Mouse (Mus musculus) hindbrain, postnatal 0 days (tissue): ENCODE measurements around the gene Ankib1. TPM values are rescaled to one million over a fixed set of nuclear protein-coding genes. Genes with fewer than 3 reads are reported as not detected.

ENCODE experiments used
- ATAC-seq: fragments of 200-750 bp; cut with Nextera tagmentation; 2 replicates; pipeline ENCODE4 v1.8.0; 2017; ENCODE audit warnings: mild to moderate bottlenecking, moderate TSS enrichment, moderate library complexity
- DNase-seq: peaks from one replicate; pipeline ENCODE4 v3.0.0-alpha.2; 2015; ENCODE audit warnings: low spot score
- H3K27ac ChIP-seq: fragments of 300-500 bp; sonication (generic); 2 replicates; pipeline ENCODE4 v1.5.1; 2014; ENCODE audit warnings: mild to moderate bottlenecking
- H3K27me3 ChIP-seq: fragments of 300-500 bp; sonication (generic); 2 replicates; pipeline ENCODE4 v1.6.1; 2014; ENCODE audit warnings: low read length, mixed read lengths; ENCODE audit not compliant: insufficient read depth
- H3K36me3 ChIP-seq: fragments of 300-500 bp; sonication (generic); 2 replicates; pipeline ENCODE4 v1.6.1; 2014; ENCODE audit warnings: low read length, mixed read lengths; ENCODE audit not compliant: insufficient read depth
- H3K4me1 ChIP-seq: fragments of 300-500 bp; sonication (generic); 2 replicates; pipeline ENCODE4 v1.6.1; 2014; ENCODE audit warnings: antibody characterized with exemption, low read length, mixed read lengths; ENCODE audit not compliant: insufficient read depth
- H3K4me2 ChIP-seq: fragments of 300-500 bp; sonication (generic); 2 replicates; pipeline ENCODE4 v1.6.1; 2014; ENCODE audit warnings: low read depth, mild to moderate bottlenecking, low read length, moderate library complexity, mixed read lengths
- H3K4me3 ChIP-seq: fragments of 300-500 bp; sonication (generic); 2 replicates; pipeline ENCODE4 v1.5.1; 2014; ENCODE audit warnings: low read length
- H3K9ac ChIP-seq: fragments of 300-500 bp; sonication (generic); replicated peaks from 2 replicates; pipeline ENCODE4 v1.6.1; 2014; ENCODE audit warnings: mild to moderate bottlenecking, low read length, moderate library complexity, mixed read lengths
- H3K9me3 ChIP-seq: fragments of 300-500 bp; sonication (generic); 2 replicates; pipeline ENCODE4 v1.6.1; 2016; ENCODE audit warnings: low read length, mixed read lengths
- CTCF ChIP-seq: IDR thresholded peaks from 2 replicates; pipeline ENCODE4 v1.5.1; 2016; ENCODE audit warnings: antibody characterized with exemption, control low read depth, low read depth
- WGBS: fragments of 180-500 bp; shearing (Covaris S2); extraction: QIAGEN DNeasy Blood & Tissue Kit; methylation state at CpG from one replicate; pipeline ENCODE4 v1.1.7; 2014; 5-methylcytosine and 5-hydroxymethylcytosine counted together
- polyA plus RNA-seq: library from polyadenylated mRNA; unstranded; fragments of >200 nt; fragmentation: Nextera tagmentation; extraction: Ambion mirVana; gene quantifications from 2 replicates; pipeline ENCODE4 v1.2.1, GENCODE M21; 2015
- total RNA-seq: library from RNA; depleted of rRNA; stranded (reverse); fragments of >200 nt; gene quantifications from 2 replicates; pipeline ENCODE4 v1.2.3, GENCODE M21; 2014

Gene Ankib1
- total and polyA plus RNA-seq, 2 experiments from 2014 or later, result 15.1 to 43.0 TPM

DNA sequence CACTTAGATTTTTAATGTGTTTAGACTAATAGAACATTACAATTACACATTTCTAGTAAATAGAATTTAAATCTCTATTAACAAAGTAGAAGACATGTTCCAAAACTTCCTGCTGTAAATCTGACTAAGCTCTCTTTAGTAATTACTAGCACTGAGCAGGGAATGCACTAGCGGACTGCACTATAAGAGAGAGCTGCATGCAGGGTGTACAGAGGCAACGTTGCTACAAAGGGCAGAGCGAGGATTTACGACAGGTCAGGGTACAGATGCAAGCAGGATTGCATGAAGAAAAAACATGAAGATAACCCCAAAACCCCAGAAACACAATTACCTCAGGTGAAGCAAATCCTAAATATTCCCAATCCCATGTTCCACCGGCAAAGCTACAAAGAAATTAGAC lies 102.7 kb downstream of the Ankib1 start:
- ATAC-seq (no peak), DNase-seq (no peak)
- no peak overlapping the region for H3K27ac ChIP-seq
- TF ChIP-seq CTCF, result no peak
- H3K9me3 ChIP-seq, result no peaks in the 10 kb centered on the region
- H3K36me3 ChIP-seq, result peaks cover 19% of the 10 kb centered on the region; the same call in 1 of the 2 replicates
- H3K4me2 ChIP-seq, result no peak overlapping the region
- H3K4me3 ChIP-seq, result no peak overlapping the region
- no peaks in the 10 kb centered on the region for H3K4me1 ChIP-seq
- no peaks in the 10 kb centered on the region for H3K27me3 ChIP-seq
- H3K9ac ChIP-seq, result no peak overlapping the region
- 92% methylated on average over 5 of the region's 5 CpGs for WGBS

DNA sequence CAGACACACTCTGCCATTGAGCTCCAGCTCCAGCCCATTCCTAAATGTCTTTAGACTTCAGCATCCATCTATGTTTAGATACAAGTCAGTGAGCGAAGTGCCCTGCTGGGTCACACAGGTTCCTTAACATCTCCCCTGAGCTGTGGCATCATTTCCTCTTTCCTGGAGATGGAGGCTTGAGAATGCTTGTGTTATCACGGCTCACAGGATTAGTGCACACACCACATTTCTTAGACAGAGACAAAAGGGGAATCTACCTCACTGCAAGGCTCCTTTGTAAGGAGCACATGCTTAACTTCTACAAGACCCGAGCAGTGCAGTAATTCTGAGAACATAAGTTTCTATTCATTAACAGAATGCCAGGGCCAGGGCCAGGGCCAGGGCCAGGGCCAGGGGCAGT lies 106.7 kb downstream of the Ankib1 start:
- WGBS, result 80% methylated on average over 3 of the region's 3 CpGs

GRCm38 (mm10) chr5:3695191-3695590 lies 107.5 kb downstream of the Ankib1 start:
- H3K4me1 ChIP-seq, result no peaks in the 10 kb centered on the region
- H3K9me3 ChIP-seq, result no peaks in the 10 kb centered on the region
- no peak for ATAC-seq
- TF ChIP-seq CTCF, result no peak
- no peaks in the 10 kb centered on the region for H3K27me3 ChIP-seq
- WGBS, result 89% methylated on average over 4 of the region's 4 CpGs
- no peak overlapping the region for H3K4me3 ChIP-seq
- peaks cover 50% of the 10 kb centered on the region for H3K36me3 ChIP-seq
- no peak overlapping the region for H3K9ac ChIP-seq
- DNase-seq, result no peak
- no peak overlapping the region for H3K27ac ChIP-seq
- H3K4me2 ChIP-seq, result no peak overlapping the region

More for the DNA sequence above, 106.7 kb downstream of the Ankib1 start:
- no peak for TF ChIP-seq CTCF
- DNase-seq, result no peak
- H3K27me3 ChIP-seq, result no peaks in the 10 kb centered on the region
- H3K9me3 ChIP-seq, result no peaks in the 10 kb centered on the region
- H3K4me2 ChIP-seq, result no peak overlapping the region
- no peaks in the 10 kb centered on the region for H3K4me1 ChIP-seq
- H3K27ac ChIP-seq, result no peak overlapping the region
- H3K9ac ChIP-seq, result no peak overlapping the region
- ATAC-seq, result no peak
- H3K4me3 ChIP-seq, result no peak overlapping the region
- H3K36me3 ChIP-seq, result peaks cover 50% of the 10 kb centered on the region

- no peak overlapping the region for H3K27ac ChIP-seq
- H3K27me3 ChIP-seq, result no peaks in the 10 kb centered on the region
- DNase-seq (no peak), ATAC-seq (no peak)
- TF ChIP-seq CTCF, result no peak
- 94% methylated on average over 9 of the region's 9 CpGs for WGBS
- peaks cover 61% of the 10 kb centered on the region for H3K36me3 ChIP-seq
- H3K4me1 ChIP-seq, result no peaks in the 10 kb centered on the region
- no peak overlapping the region for H3K4me3 ChIP-seq
- no peak overlapping the region for H3K9ac ChIP-seq
- no peak overlapping the region for H3K4me2 ChIP-seq
- no peaks in the 10 kb centered on the region for H3K9me3 ChIP-seq
These were observed 109.8 kb downstream of the Ankib1 start for GRCm38 (mm10) chr5:3692956-3693355.

DNA sequence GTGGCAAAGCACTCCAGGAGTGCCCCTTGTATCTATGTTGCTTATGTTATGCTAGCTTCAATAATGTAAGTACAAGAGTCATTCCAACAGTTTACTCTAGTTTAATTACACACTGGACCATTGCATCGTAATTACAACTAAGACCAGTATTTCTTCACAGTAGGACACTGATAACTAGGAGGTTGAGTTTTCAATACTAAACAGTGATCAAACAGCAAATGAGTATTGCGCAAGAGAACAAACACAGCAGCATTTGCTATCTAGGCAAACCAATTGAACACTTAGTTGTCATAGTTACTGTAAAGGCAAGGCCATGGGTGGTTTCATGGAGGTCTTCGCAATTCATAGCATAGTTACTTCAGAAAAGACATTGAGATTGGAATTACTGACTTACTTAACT lies 111.4 kb downstream of the Ankib1 start:
- TF ChIP-seq CTCF, result no peak
- Histone ChIP-seq H3K4me2 (no peak overlapping the region), H3K36me3 (peaks cover 58% of the 10 kb centered on the region), H3K27me3 (no peaks in the 10 kb centered on the region), H3K9ac (no peak overlapping the region), H3K27ac (no peak overlapping the region), H3K4me1 (no peaks in the 10 kb centered on the region), H3K9me3 (no peaks in the 10 kb centered on the region), H3K4me3 (no peak overlapping the region)
- WGBS, result 93% methylated on average over 3 of the region's 3 CpGs
- no peak for ATAC-seq
- no peak for DNase-seq

DNA sequence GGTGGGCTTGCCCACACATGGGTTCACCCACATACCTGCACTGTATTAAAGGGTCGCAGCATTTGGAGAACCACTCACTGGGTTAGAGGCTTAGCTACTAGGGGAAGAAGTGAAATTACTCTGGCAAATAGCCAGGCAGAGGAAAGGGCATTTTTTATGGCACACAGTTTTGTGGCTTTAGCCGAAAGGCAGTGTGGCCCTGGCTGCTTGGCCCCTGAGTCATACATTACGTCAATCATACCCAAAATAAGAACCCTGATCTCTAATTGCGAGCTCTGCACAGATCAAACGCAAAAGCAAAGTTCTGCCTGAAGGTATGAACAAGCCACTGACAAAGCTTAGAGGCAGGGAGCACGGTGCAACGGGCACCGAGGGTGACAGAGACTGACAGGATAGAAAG lies 114.4 kb downstream of the Ankib1 start:
- H3K4me3 ChIP-seq, result no peak overlapping the region
- DNase-seq, result no peak
- no peaks in the 10 kb centered on the region for H3K27me3 ChIP-seq
- no peak overlapping the region for H3K9ac ChIP-seq
- no peak overlapping the region for H3K4me2 ChIP-seq
- H3K4me1 ChIP-seq, result no peaks in the 10 kb centered on the region
- no peak for ATAC-seq
- H3K36me3 ChIP-seq, result peaks cover 32% of the 10 kb centered on the region
- 92% methylated on average over 8 of the region's 8 CpGs for WGBS
- H3K27ac ChIP-seq, result no peak overlapping the region
- TF ChIP-seq CTCF, result no peak
- no peaks in the 10 kb centered on the region for H3K9me3 ChIP-seq

DNA sequence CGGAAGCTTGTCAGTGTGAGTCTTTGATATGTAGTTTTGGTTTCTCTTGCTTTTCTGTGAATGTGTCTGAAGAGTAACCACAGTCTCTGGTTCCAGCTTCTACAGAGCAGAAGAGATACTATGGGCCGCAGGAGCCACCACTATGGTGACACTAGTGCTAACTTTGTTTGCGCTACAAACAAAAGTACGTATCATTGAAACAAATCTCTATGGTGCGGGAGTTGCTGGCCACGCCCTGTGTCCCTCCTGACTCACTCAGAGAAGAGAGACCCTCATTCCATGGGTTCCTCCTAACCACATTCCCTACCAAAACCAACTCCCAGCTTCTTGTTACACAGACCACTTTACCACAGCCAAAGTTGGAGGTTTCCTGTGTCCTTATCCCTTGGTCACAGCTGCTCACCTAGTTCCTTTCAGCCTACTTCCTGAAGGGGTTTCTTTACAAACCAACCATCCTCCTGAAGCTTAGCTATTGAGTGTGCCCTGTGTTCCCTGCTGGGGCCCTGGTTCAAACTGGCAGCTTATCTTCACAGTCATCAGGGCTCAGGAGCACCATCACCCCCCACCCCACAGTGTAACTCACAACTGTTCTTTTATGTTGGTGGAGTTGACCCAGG lies 132.7 kb downstream of the Ankib1 start:
- TF ChIP-seq CTCF, result no peak
- ATAC-seq, result no peak

More for the DNA sequence above, 132.7 kb downstream of the Ankib1 start:
- no peak for DNase-seq
- no peaks in the 10 kb centered on the region for H3K36me3 ChIP-seq
- H3K9me3 ChIP-seq, result no peaks in the 10 kb centered on the region
- H3K27me3 ChIP-seq, result no peaks in the 10 kb centered on the region
- H3K9ac ChIP-seq, result no peak overlapping the region
- H3K4me2 ChIP-seq, result no peak overlapping the region
- no peak overlapping the region for H3K4me3 ChIP-seq
- no peaks in the 10 kb centered on the region for H3K4me1 ChIP-seq
- 94% methylated on average over 6 of the region's 6 CpGs for WGBS
- H3K27ac ChIP-seq, result no peak overlapping the region
